In the genomic region with DNA sequence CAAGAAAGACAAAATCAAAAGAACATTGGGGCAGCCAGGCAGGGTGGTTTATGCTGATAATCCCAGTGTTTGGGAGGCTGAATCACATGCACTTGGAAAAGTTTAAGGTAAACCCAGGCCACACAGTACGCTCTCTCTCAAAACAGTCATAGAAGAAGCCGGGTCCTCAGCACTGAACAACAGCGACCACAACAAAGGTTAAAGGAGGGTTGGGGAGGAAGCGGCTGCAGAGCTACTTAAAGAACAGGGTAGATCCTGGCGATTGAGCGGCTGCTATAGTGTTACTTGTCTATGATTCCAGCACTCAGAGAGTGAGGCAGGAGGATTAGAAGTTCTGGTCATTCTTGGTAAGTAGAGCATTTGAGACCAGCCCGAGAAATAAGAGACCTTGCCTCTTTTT, we compare ENCODE assay signal across 5 mouse cellular contexts.
"Had no signal": no experiment of that assay in that cellular context is flagged by ENCODE, and none has a peak within 500 bp of the region (broad histone marks: within the 10 kb centered on the region; RNA-seq: fewer than 3 reads in every experiment).

No protein-coding gene starts in this region.

- DNase-seq: kidney, adult 2 months; kidney, postnatal 14 days; lung, adult 2 months; lung, postnatal 4 days; right cerebral cortex, postnatal 25 days had no signal
